Mouse (Mus musculus) midbrain, embryonic 10.5 days (tissue): ENCODE measurements at regions not wholly inside any gene's neighbourhood (a gene's known extent, or its start where the extent isn't known, plus 50 kb on each side); places are given as distances from the start of the nearest gene placed in this dataset.

ENCODE experiments used
- DNase-seq: peaks from one replicate; pipeline ENCODE4 v3.0.0-alpha.2; 2017; ENCODE audit warnings: low spot score
- H3K27ac ChIP-seq: fragments of 300-500 bp; sonication (generic); replicated peaks from 2 replicates; pipeline ENCODE4 v1.5.1; 2016; ENCODE audit warnings: mild to moderate bottlenecking
- H3K27me3 ChIP-seq: fragments of 300-500 bp; sonication (generic); 2 replicates; pipeline ENCODE4 v1.6.1; 2016; ENCODE audit warnings: low read depth, mild to moderate bottlenecking; ENCODE audit not compliant: poor library complexity, severe bottlenecking
- H3K36me3 ChIP-seq: fragments of 300-500 bp; sonication (generic); 2 replicates; pipeline ENCODE4 v1.6.1; 2016; ENCODE audit warnings: mild to moderate bottlenecking, moderate library complexity
- H3K4me1 ChIP-seq: fragments of 300-500 bp; sonication (generic); 2 replicates; pipeline ENCODE4 v1.6.1; 2016
- H3K4me3 ChIP-seq: fragments of 300-500 bp; sonication (generic); 2 replicates; pipeline ENCODE4 v1.5.1; 2016; ENCODE audit warnings: mild to moderate bottlenecking, moderate library complexity
- H3K9me3 ChIP-seq: fragments of 300-500 bp; sonication (generic); replicated peaks from 2 replicates; pipeline ENCODE4 v1.6.1; 2016; ENCODE audit warnings: mild to moderate bottlenecking
- WGBS: fragments of 180-500 bp; shearing (Covaris S2); methylation state at CpG from one replicate; pipeline ENCODE4 v1.1.7; 2016; 5-methylcytosine and 5-hydroxymethylcytosine counted together

- no peaks in the 10 kb centered on the region for H3K9me3 ChIP-seq
- H3K27ac ChIP-seq: no peak overlapping the region
- no peaks in the 10 kb centered on the region for H3K36me3 ChIP-seq
- DNase-seq: no peak
- H3K27me3 ChIP-seq: no peaks in the 10 kb centered on the region
- no peak overlapping the region for H3K4me3 ChIP-seq
- H3K4me1 ChIP-seq: no peaks in the 10 kb centered on the region
Measured at GRCm38 (mm10) chr13:5435131-5435530, 426.2 kb upstream of the Klf6 start.

GRCm38 (mm10) chr13:5436191-5436590, 425.1 kb upstream of the Klf6 start:
- Histone ChIP-seq H3K9me3 (no peaks in the 10 kb centered on the region), H3K4me3 (no peak overlapping the region), H3K36me3 (no peaks in the 10 kb centered on the region), H3K4me1 (no peaks in the 10 kb centered on the region), H3K27ac (no peak overlapping the region), H3K27me3 (no peaks in the 10 kb centered on the region)
- DNase-seq: no peak
- WGBS: 73% methylated on average over 2 of the region's 2 CpGs

- Histone ChIP-seq H3K36me3 (no peaks in the 10 kb centered on the region), H3K27ac (no peak overlapping the region), H3K4me1 (no peaks in the 10 kb centered on the region), H3K4me3 (no peak overlapping the region), H3K27me3 (no peaks in the 10 kb centered on the region), H3K9me3 (no peaks in the 10 kb centered on the region)
- WGBS: 77% methylated on average over 4 of the region's 4 CpGs
- DNase-seq: no peak
Measured at GRCm38 (mm10) chr13:5440454-5440853, 420.8 kb upstream of the Klf6 start.

- no peak for DNase-seq
Measured at GRCm38 (mm10) chr13:5444759-5445478, 416.4 kb upstream of the Klf6 start.

GRCm38 (mm10) chr13:5448601-5449000, 412.7 kb upstream of the Klf6 start:
- Histone ChIP-seq H3K9me3 (no peaks in the 10 kb centered on the region), H3K27me3 (no peaks in the 10 kb centered on the region), H3K27ac (no peak overlapping the region), H3K36me3 (no peaks in the 10 kb centered on the region), H3K4me1 (no peaks in the 10 kb centered on the region), H3K4me3 (no peak overlapping the region)
- 74% methylated on average over 1 of the region's 1 CpGs for WGBS
- DNase-seq: no peak

More at GRCm38 (mm10) chr13:5444759-5445478, 416.4 kb upstream of the Klf6 start:
- no peaks in the 10 kb centered on the region for H3K27me3 ChIP-seq
- no peaks in the 10 kb centered on the region for H3K9me3 ChIP-seq
- H3K4me3 ChIP-seq: no peak overlapping the region
- no peaks in the 10 kb centered on the region for H3K36me3 ChIP-seq
- 89% methylated on average over 5 of the region's 5 CpGs for WGBS
- no peaks in the 10 kb centered on the region for H3K4me1 ChIP-seq
- H3K27ac ChIP-seq: no peak overlapping the region

- no peak for DNase-seq
- Histone ChIP-seq H3K36me3 (no peaks in the 10 kb centered on the region), H3K9me3 (no peaks in the 10 kb centered on the region), H3K27me3 (no peaks in the 10 kb centered on the region), H3K4me3 (no peak overlapping the region), H3K27ac (no peak overlapping the region), H3K4me1 (no peaks in the 10 kb centered on the region)
- 81% methylated on average over 2 of the region's 2 CpGs for WGBS
Measured at GRCm38 (mm10) chr13:5480779-5481178, 380.5 kb upstream of the Klf6 start.

GRCm38 (mm10) chr13:5492266-5492665, 369.0 kb upstream of the Klf6 start:
- no peak for DNase-seq
- WGBS: 82% methylated on average over 1 of the region's 1 CpGs
- Histone ChIP-seq H3K27ac (no peak overlapping the region), H3K4me3 (no peak overlapping the region), H3K36me3 (no peaks in the 10 kb centered on the region), H3K27me3 (no peaks in the 10 kb centered on the region), H3K9me3 (no peaks in the 10 kb centered on the region), H3K4me1 (no peaks in the 10 kb centered on the region)

GRCm38 (mm10) chr13:5497535-5497934, 363.7 kb upstream of the Klf6 start:
- no peaks in the 10 kb centered on the region for H3K9me3 ChIP-seq
- no peaks in the 10 kb centered on the region for H3K36me3 ChIP-seq
- no peak for DNase-seq
- no peaks in the 10 kb centered on the region for H3K4me1 ChIP-seq
- H3K4me3 ChIP-seq: no peak overlapping the region
- H3K27me3 ChIP-seq: no peaks in the 10 kb centered on the region
- H3K27ac ChIP-seq: no peak overlapping the region

GRCm38 (mm10) chr13:5511784-5512183, 349.5 kb upstream of the Klf6 start:
- no peak overlapping the region for H3K27ac ChIP-seq
- no peak for DNase-seq

GRCm38 (mm10) chr13:5515552-5515951, 345.7 kb upstream of the Klf6 start:
- Histone ChIP-seq H3K9me3 (no peaks in the 10 kb centered on the region), H3K27me3 (no peaks in the 10 kb centered on the region), H3K4me3 (no peak overlapping the region), H3K36me3 (no peaks in the 10 kb centered on the region), H3K27ac (no peak overlapping the region), H3K4me1 (no peaks in the 10 kb centered on the region)
- no peak for DNase-seq
- 89% methylated on average over 2 of the region's 2 CpGs for WGBS

More at GRCm38 (mm10) chr13:5511784-5512183, 349.5 kb upstream of the Klf6 start:
- Histone ChIP-seq H3K4me3 (no peak overlapping the region), H3K27me3 (no peaks in the 10 kb centered on the region), H3K36me3 (no peaks in the 10 kb centered on the region), H3K4me1 (no peaks in the 10 kb centered on the region), H3K9me3 (no peaks in the 10 kb centered on the region)

- H3K4me3 ChIP-seq: no peak overlapping the region
- 89% methylated on average over 2 of the region's 2 CpGs for WGBS
Measured at GRCm38 (mm10) chr13:5516088-5516487, 345.2 kb upstream of the Klf6 start.

GRCm38 (mm10) chr13:5519181-5519580, 342.1 kb upstream of the Klf6 start:
- Histone ChIP-seq H3K9me3 (no peaks in the 10 kb centered on the region), H3K27ac (no peak overlapping the region), H3K36me3 (no peaks in the 10 kb centered on the region), H3K4me3 (no peak overlapping the region), H3K27me3 (no peaks in the 10 kb centered on the region), H3K4me1 (no peaks in the 10 kb centered on the region)
- no peak for DNase-seq
- WGBS: 93% methylated on average over 1 of the region's 1 CpGs

More at GRCm38 (mm10) chr13:5516088-5516487, 345.2 kb upstream of the Klf6 start:
- Histone ChIP-seq H3K36me3 (no peaks in the 10 kb centered on the region), H3K9me3 (no peaks in the 10 kb centered on the region), H3K4me1 (no peaks in the 10 kb centered on the region), H3K27ac (no peak overlapping the region), H3K27me3 (no peaks in the 10 kb centered on the region)
- no peak for DNase-seq

- Histone ChIP-seq H3K9me3 (no peaks in the 10 kb centered on the region), H3K4me1 (no peaks in the 10 kb centered on the region), H3K27me3 (no peaks in the 10 kb centered on the region), H3K27ac (no peak overlapping the region), H3K36me3 (no peaks in the 10 kb centered on the region), H3K4me3 (no peak overlapping the region)
- 66% methylated on average over 1 of the region's 1 CpGs for WGBS
- no peak for DNase-seq
Measured at GRCm38 (mm10) chr13:5519600-5519999, 341.7 kb upstream of the Klf6 start.

- no peak for DNase-seq
- WGBS: 90% methylated on average over 1 of the region's 1 CpGs
- no peak overlapping the region for H3K27ac ChIP-seq
- H3K9me3 ChIP-seq: no peaks in the 10 kb centered on the region
- H3K4me3 ChIP-seq: no peak overlapping the region
- no peaks in the 10 kb centered on the region for H3K4me1 ChIP-seq
- H3K36me3 ChIP-seq: no peaks in the 10 kb centered on the region
- H3K27me3 ChIP-seq: no peaks in the 10 kb centered on the region
Measured at GRCm38 (mm10) chr13:5527400-5527799, 333.9 kb upstream of the Klf6 start.
